Mouse (Mus musculus): Measurements from ENCODE around the gene Ift122. TPM values are rescaled to one million over a fixed set of nuclear protein-coding genes. Genes with fewer than 3 reads are reported as not detected.

The Ift122 gene
- polyA plus RNA-seq, 3 experiments from 2014 or later: 1.3 to 2.0 (median 1.6) TPM

GRCm38 (mm10) chr6:115927292-115928242 lies 74.3 kb downstream of the Ift122 start:
- ATAC-seq: no peak

GRCm38 (mm10) chr6:115930018-115930417 lies 76.7 kb downstream of the Ift122 start:
- no peak for ATAC-seq

GRCm38 (mm10) chr6:115931639-115932038 lies 78.4 kb downstream of the Ift122 start, which contains the start of gene Rho:
Rho (plus strand) TSS chr6:115931748.
- no peak for ATAC-seq

- ATAC-seq: no peak
These were observed 79.1 kb downstream of the Ift122 start for GRCm38 (mm10) chr6:115932391-115932790.

GRCm38 (mm10) chr6:115935544-115935943 lies 82.3 kb downstream of the Ift122 start:
- no peak for ATAC-seq

GRCm38 (mm10) chr6:115938011-115938410 lies 84.7 kb downstream of the Ift122 start:
- no peak for ATAC-seq

GRCm38 (mm10) chr6:115938798-115939197 lies 85.5 kb downstream of the Ift122 start:
- ATAC-seq: no peak

GRCm38 (mm10) chr6:115940603-115941002 lies 87.3 kb downstream of the Ift122 start:
- no peak for ATAC-seq

GRCm38 (mm10) chr6:115941128-115941527 lies 87.9 kb downstream of the Ift122 start:
- no peak for ATAC-seq

- no peak for ATAC-seq
These were observed 90.5 kb downstream of the Ift122 start for GRCm38 (mm10) chr6:115943498-115944427.

GRCm38 (mm10) chr6:115944638-115945037 lies 91.4 kb downstream of the Ift122 start, which contains the start of gene H1foo:
H1foo (plus strand) TSS chr6:115944938.
- ATAC-seq: no peak

- ATAC-seq: peak; percentile 88
These were observed 92.4 kb downstream of the Ift122 start for GRCm38 (mm10) chr6:115945633-115946032.

GRCm38 (mm10) chr6:115946389-115946788 lies 93.1 kb downstream of the Ift122 start:
- ATAC-seq: no peak

GRCm38 (mm10) chr6:115954506-115955074 lies 101.3 kb downstream of the Ift122 start:
- ATAC-seq: no peak

GRCm38 (mm10) chr6:115955169-115955568 lies 101.9 kb downstream of the Ift122 start:
- no peak for ATAC-seq

- ATAC-seq: no peak
These were observed 102.4 kb downstream of the Ift122 start for GRCm38 (mm10) chr6:115955664-115956063.

GRCm38 (mm10) chr6:115956418-115956921 lies 103.2 kb downstream of the Ift122 start:
- no peak for ATAC-seq

- ATAC-seq: no peak
These were observed 103.8 kb downstream of the Ift122 start for GRCm38 (mm10) chr6:115956922-115957601.

- no peak for ATAC-seq
These were observed 104.4 kb downstream of the Ift122 start for GRCm38 (mm10) chr6:115957681-115958080.

GRCm38 (mm10) chr6:115958445-115958844 lies 105.2 kb downstream of the Ift122 start:
- no peak for ATAC-seq

- ATAC-seq: no peak
These were observed 106.0 kb downstream of the Ift122 start for GRCm38 (mm10) chr6:115959151-115959691.
